In the genomic region with DNA sequence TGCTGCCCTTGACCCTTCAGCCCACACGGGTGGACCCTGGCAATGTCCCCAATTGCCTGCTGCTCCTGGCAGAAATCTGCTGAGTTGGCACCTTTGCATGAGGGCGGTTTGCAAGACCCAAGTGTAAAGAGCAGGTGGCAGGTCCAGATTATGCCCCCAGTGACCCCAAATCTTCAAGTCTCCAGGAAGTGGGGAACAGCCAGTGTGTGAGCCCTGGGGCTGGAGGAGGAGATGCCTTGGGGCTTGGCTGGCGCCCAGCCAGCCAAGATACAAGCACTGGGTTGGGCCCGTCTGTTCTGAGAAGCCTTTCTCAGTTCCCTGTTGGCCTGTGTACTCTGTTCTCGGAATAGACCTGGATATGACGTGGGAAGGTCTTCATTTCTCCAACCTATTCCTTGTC, we compare ENCODE assay signal across 15 mouse cellular contexts. TPM values are rescaled to one million over a fixed set of nuclear protein-coding genes. Genes with fewer than 3 reads are reported as not detected.
DNase-seq lines count a peak whose midpoint lies in the region; ATAC-seq and TF ChIP-seq lines count a peak whose summit lies in the region.
"Had no signal": no experiment of that assay in that cellular context is flagged by ENCODE, and none has a peak within 500 bp of the region (broad histone marks: within the 10 kb centered on the region; RNA-seq: fewer than 3 reads in every experiment).

No protein-coding gene starts in this region.

- H3K27me3 ChIP-seq in hindbrain, embryonic 10.5 days (ENCODE audit: insufficient read depth, poor library complexity, severe bottlenecking), result no peaks in the 10 kb centered on the region
- no peaks in the 10 kb centered on the region for H3K27me3 ChIP-seq in hindbrain, embryonic 11.5 days (ENCODE audit: control insufficient read depth, insufficient read depth, low read length)
- no peaks in the 10 kb centered on the region for H3K27me3 ChIP-seq in CH12.LX (replicated peaks)
- no peaks in the 10 kb centered on the region for H3K27me3 ChIP-seq in liver, postnatal 0 days (ENCODE audit: insufficient read depth, low read length)
- no peaks in the 10 kb centered on the region for H3K27me3 ChIP-seq in midbrain, embryonic 11.5 days (ENCODE audit: control insufficient read depth, insufficient read depth, low read length)
- H3K27me3 ChIP-seq: stomach, embryonic 15.5 days had no signal

- no peak for ATAC-seq in hindbrain, embryonic 11.5 days (ENCODE audit: low FRiP score)
- ATAC-seq in liver, postnatal 0 days, result peak; percentile 47; the same call in 1 of the 2 replicates
- no peak for ATAC-seq in erythroid progenitor cell, adult 5-6 weeks (replicated peaks; ENCODE audit: low FRiP score, poor library complexity, severe bottlenecking)
- ATAC-seq in midbrain, embryonic 11.5 days (ENCODE audit: low FRiP score), result no peak
- ATAC-seq: forebrain, embryonic 16.5 days had no signal

- H3K4me2 ChIP-seq in hindbrain, embryonic 11.5 days (replicated peaks; ENCODE audit: low read depth, low read length), result no peak overlapping the region
- H3K4me2 ChIP-seq in CH12.LX (ENCODE audit: insufficient read depth, low read depth, poor library complexity, severe bottlenecking), result no peak overlapping the region
- no peak overlapping the region for H3K4me2 ChIP-seq in liver, postnatal 0 days (ENCODE audit: low read depth, low read length)
- H3K4me2 ChIP-seq in midbrain, embryonic 11.5 days, result no peak overlapping the region
- H3K4me2 ChIP-seq: stomach, embryonic 15.5 days had no signal

- WGBS in hindbrain, embryonic 10.5 days, result 79% methylated on average over 6 of the region's 6 CpGs
- 81% methylated on average over 6 of the region's 6 CpGs for WGBS in hindbrain, embryonic 11.5 days
- WGBS in liver, postnatal 0 days (ENCODE audit: insufficient replicate concordance), result 45% methylated on average over 6 of the region's 6 CpGs
- 85% methylated on average over 6 of the region's 6 CpGs for WGBS in midbrain, embryonic 11.5 days

- TF ChIP-seq RAD21 in CH12.LX (IDR thresholded peaks at IDR 0.05; ENCODE audit: low read depth, low read length), result no peak

- no peak overlapping the region for H3K4me3 ChIP-seq in hindbrain, embryonic 10.5 days
- no peak overlapping the region for H3K4me3 ChIP-seq in hindbrain, embryonic 11.5 days (ENCODE audit: low read depth, low read length)
- no peak overlapping the region for H3K4me3 ChIP-seq in CH12.LX (replicated peaks in 1 of 3; ENCODE audit: low read depth in 2 of 3, low read length in 2 of 3, poor library complexity in 1 of 3)
- H3K4me3 ChIP-seq in liver, postnatal 0 days (ENCODE audit: low read depth, low read length), result no peak overlapping the region
- no peak overlapping the region for H3K4me3 ChIP-seq in midbrain, embryonic 11.5 days (ENCODE audit: low read depth, low read length)
- H3K4me3 ChIP-seq: stomach, embryonic 15.5 days had no signal

- dilution Hi-C loops in CH12.LX (cut with MboI; ENCODE audit: extremely low pct_ligation_motif_present, extremely low pct_unique_long_range_greater_than_20kb, low sequenced_read_pairs), result no loop called here

- H3K4me1 ChIP-seq in hindbrain, embryonic 10.5 days (replicated peaks), result peaks cover 13% of the 10 kb centered on the region; the same call in 1 of the 2 replicates
- H3K4me1 ChIP-seq in hindbrain, embryonic 11.5 days (replicated peaks; ENCODE audit: control insufficient read depth, insufficient read depth, low read length), result no peaks in the 10 kb centered on the region
- H3K4me1 ChIP-seq in CH12.LX (ENCODE audit: control insufficient read depth in 1 of 2, insufficient read depth in 2 of 2), result peaks cover 14 to 37% of the 10 kb centered on the region in 2 experiments
- peaks cover 28% of the 10 kb centered on the region for H3K4me1 ChIP-seq in liver, postnatal 0 days (ENCODE audit: insufficient read depth)
- H3K4me1 ChIP-seq in midbrain, embryonic 11.5 days (ENCODE audit: control insufficient read depth, insufficient read depth, low read length), result no peaks in the 10 kb centered on the region

- no peaks in the 10 kb centered on the region for H3K79me2 ChIP-seq in CH12.LX (replicated peaks; ENCODE audit: control insufficient read depth, extremely low read depth, insufficient read depth, poor library complexity, severe bottlenecking)

- no peak overlapping the region for H3K9ac ChIP-seq in hindbrain, embryonic 11.5 days (ENCODE audit: low read depth, low read length)
- no peak overlapping the region for H3K9ac ChIP-seq in CH12.LX (ENCODE audit: insufficient read depth, low read depth)
- H3K9ac ChIP-seq in liver, postnatal 0 days (replicated peaks), result no peak overlapping the region
- no peak overlapping the region for H3K9ac ChIP-seq in midbrain, embryonic 11.5 days (ENCODE audit: low read length)
- H3K9ac ChIP-seq: stomach, embryonic 15.5 days had no signal

- H3K36me3 ChIP-seq in hindbrain, embryonic 10.5 days, result peaks cover 38% of the 10 kb centered on the region
- H3K36me3 ChIP-seq in hindbrain, embryonic 11.5 days (ENCODE audit: control insufficient read depth, insufficient read depth, low read length), result no peaks in the 10 kb centered on the region; the same call in 1 of the 2 replicates
- peaks cover 15 to 49% of the 10 kb centered on the region in 2 experiments for H3K36me3 ChIP-seq in CH12.LX (replicated peaks in 1 of 2; ENCODE audit: control insufficient read depth in 1 of 2, insufficient read depth in 1 of 2, low read length in 1 of 2)
- peaks cover 22% of the 10 kb centered on the region for H3K36me3 ChIP-seq in liver, postnatal 0 days (replicated peaks; ENCODE audit: insufficient read depth, low read length)
- 0 out of 2 replicates have a peak, but pooled peaks cover 2% of the 10 kb centered on the region for H3K36me3 ChIP-seq in midbrain, embryonic 11.5 days (ENCODE audit: control insufficient read depth, insufficient read depth, low read length)

- peak overlapping the region; percentile 35; the same call in 1 of the 2 replicates for H3K27ac ChIP-seq in hindbrain, embryonic 10.5 days
- H3K27ac ChIP-seq in hindbrain, embryonic 11.5 days (ENCODE audit: low read depth, low read length), result no peak overlapping the region
- no peak overlapping the region for H3K27ac ChIP-seq in CH12.LX (ENCODE audit: insufficient read depth, low read depth)
- peak overlapping the region; percentile 83; the same call in 1 of the 2 replicates for H3K27ac ChIP-seq in liver, postnatal 0 days (ENCODE audit: low read depth)
- H3K27ac ChIP-seq in midbrain, embryonic 11.5 days (ENCODE audit: low read depth, low read length), result no peak overlapping the region
- H3K27ac ChIP-seq: macrophage; stomach, embryonic 15.5 days had no signal

- in situ Hi-C loops in CH12.LX (cut with MboI; ENCODE audit: low pct_ligation_motif_present, low pct_unique_long_range_greater_than_20kb, low sequenced_read_pairs), result no loop called here

- H3K9me3 ChIP-seq in hindbrain, embryonic 10.5 days, result 0 out of 2 replicates have a peak, but pooled peaks cover 3% of the 10 kb centered on the region
- H3K9me3 ChIP-seq in hindbrain, embryonic 11.5 days (ENCODE audit: control insufficient read depth, low read length), result no peaks in the 10 kb centered on the region
- peaks cover 2% of the 10 kb centered on the region for H3K9me3 ChIP-seq in CH12.LX (replicated peaks; ENCODE audit: low read length)
- H3K9me3 ChIP-seq in liver, postnatal 0 days (ENCODE audit: low read length), result no peaks in the 10 kb centered on the region
- no peaks in the 10 kb centered on the region for H3K9me3 ChIP-seq in midbrain, embryonic 11.5 days (ENCODE audit: control insufficient read depth, low read length)
- H3K9me3 ChIP-seq: stomach, embryonic 15.5 days had no signal

- TF ChIP-seq POLR2A in CH12.LX (IDR thresholded peaks at IDR 0.05; ENCODE audit: low read depth, low read length), result no peak

- TF ChIP-seq CTCF in CH12.LX (conservative IDR thresholded peaks at IDR 0.05 in 1 of 2, IDR thresholded peaks at IDR 0.05 in 1 of 2; ENCODE audit: low read depth in 2 of 2, low read length in 2 of 2), result no peak
- TF ChIP-seq CTCF in liver, postnatal 0 days (IDR thresholded peaks at IDR 0.05; ENCODE audit: low read depth), result no peak

- no peak for TF ChIP-seq EP300 in CH12.LX (IDR thresholded peaks at IDR 0.05; ENCODE audit: low read length)
- 0 out of 2 replicates have a peak, but pooled peaks have one; percentile 13 for TF ChIP-seq EP300 in liver, postnatal 0 days (IDR thresholded peaks at IDR 0.05; ENCODE audit: low read depth)

- DNase-seq in hindbrain, embryonic 10.5 days (ENCODE audit: low spot score), result no peak
- no peak for DNase-seq in hindbrain, embryonic 11.5 days (ENCODE audit: low spot score)
- no peak for DNase-seq in CH12.LX (ENCODE audit: extremely low read depth)
- peak; percentile 51 for DNase-seq in ZHBTc4 (ENCODE audit: low read depth, low spot score)
- DNase-seq in liver, postnatal 0 days, result no peak
- DNase-seq in adrenal gland, postnatal 25 days, result no peak
- no peak for DNase-seq in midbrain, embryonic 11.5 days (ENCODE audit: low spot score, missing footprints)
- DNase-seq: cerebellum, adult 2 months; retina, postnatal 1 day had no signal

RNA-seq across cellular contexts. Expression of a gene that starts 12.6 kb away (rescaled TPM):
- polyA plus RNA-seq in hindbrain, embryonic 10.5 days (2016; fragmentation: Nextera tagmentation; extraction: Ambion mirVana), result 10.2 and 11.3 TPM in 2 replicates
- 10.1 and 12.7 TPM in 2 replicates for polyA plus RNA-seq in hindbrain, embryonic 11.5 days (2014; fragmentation: Nextera tagmentation; extraction: Ambion mirVana)
- total RNA-seq in CH12.LX (2012; rRNA removed) (17.8 and 18.6 TPM in 2 replicates), CH12.LX (2014; rRNA removed) (14.6 and 17.4 TPM in 2 replicates)
- polyA plus RNA-seq in CH12.LX (2012; ENCODE audit: insufficient read length, low read depth), result 23.1 and 27.7 TPM in 2 replicates
- polyA plus RNA-seq in liver, postnatal 0 days (2015; fragmentation: Nextera tagmentation; extraction: Ambion mirVana), result 12.4 and 13.1 TPM in 2 replicates
- 5.0 and 24.3 TPM in 2 replicates for total RNA-seq in erythroid progenitor cell, adult 5-6 weeks (2015; ENCODE audit: low replicate concordance)
- 3.5 and 4.0 TPM in 2 replicates for total RNA-seq in erythroid progenitor cell, adult 5-6 weeks (2017; ENCODE audit: low replicate concordance)
- 11.7 and 13.4 TPM in 2 replicates for total RNA-seq in adrenal gland, postnatal 25 days (2021)
- polyA plus RNA-seq in midbrain, embryonic 11.5 days (2014; fragmentation: Nextera tagmentation; extraction: Ambion mirVana), result 8.2 and 10.5 TPM in 2 replicates

RNA-seq across cellular contexts. Expression of a gene that starts 19.4 kb away (rescaled TPM):
- polyA plus RNA-seq in hindbrain, embryonic 10.5 days (2016; fragmentation: Nextera tagmentation; extraction: Ambion mirVana), result 0.50 and 2.4 TPM in 2 replicates
- 0.77 and 1.0 TPM in 2 replicates for polyA plus RNA-seq in hindbrain, embryonic 11.5 days (2014; fragmentation: Nextera tagmentation; extraction: Ambion mirVana)
- total RNA-seq in CH12.LX (2012; rRNA removed) (not detected in 2 replicates), CH12.LX (2014; rRNA removed) (not detected in 2 replicates)
- polyA plus RNA-seq in CH12.LX (2012; ENCODE audit: insufficient read length, low read depth), result not detected in 2 replicates
- polyA plus RNA-seq in liver, postnatal 0 days (2015; fragmentation: Nextera tagmentation; extraction: Ambion mirVana), result not detected in 2 replicates
- total RNA-seq in erythroid progenitor cell, adult 5-6 weeks (2015; ENCODE audit: low replicate concordance), result not detected in 2 replicates
- not detected in 2 replicates for total RNA-seq in erythroid progenitor cell, adult 5-6 weeks (2017; ENCODE audit: low replicate concordance)
- total RNA-seq in adrenal gland, postnatal 25 days (2021), result not detected in 2 replicates
- polyA plus RNA-seq in midbrain, embryonic 11.5 days (2014; fragmentation: Nextera tagmentation; extraction: Ambion mirVana), result not detected in 2 replicates
- total RNA-seq: heart, adult 8-10 months; left cerebral cortex, postnatal 36 days had no signal
- polyA plus RNA-seq: forebrain, embryonic 16.5 days; macrophage had no signal

RNA-seq across cellular contexts. Expression of a gene that starts 37.8 kb away (rescaled TPM):
- polyA plus RNA-seq in hindbrain, embryonic 10.5 days (2016; fragmentation: Nextera tagmentation; extraction: Ambion mirVana), result 84.6 and 92.4 TPM in 2 replicates
- polyA plus RNA-seq in hindbrain, embryonic 11.5 days (2014; fragmentation: Nextera tagmentation; extraction: Ambion mirVana), result 59.9 and 67.6 TPM in 2 replicates
- total RNA-seq in CH12.LX (2012; rRNA removed), result 80.1 and 87.1 TPM in 2 replicates
- total RNA-seq in CH12.LX (2014; rRNA removed), result 69.3 and 76.7 TPM in 2 replicates
- 120 and 138 TPM in 2 replicates for polyA plus RNA-seq in CH12.LX (2012; ENCODE audit: insufficient read length, low read depth)
- 7.6 and 8.3 TPM in 2 replicates for polyA plus RNA-seq in liver, postnatal 0 days (2015; fragmentation: Nextera tagmentation; extraction: Ambion mirVana)
- 7.5 and 13.0 TPM in 2 replicates for total RNA-seq in erythroid progenitor cell, adult 5-6 weeks (2015; ENCODE audit: low replicate concordance)
- total RNA-seq in erythroid progenitor cell, adult 5-6 weeks (2017; ENCODE audit: low replicate concordance), result 13.0 and 14.9 TPM in 2 replicates
- 16.4 and 22.7 TPM in 2 replicates for total RNA-seq in adrenal gland, postnatal 25 days (2021)
- polyA plus RNA-seq in midbrain, embryonic 11.5 days (2014; fragmentation: Nextera tagmentation; extraction: Ambion mirVana), result 62.4 and 62.8 TPM in 2 replicates

RNA-seq across cellular contexts. Expression of a gene that starts 40.8 kb away (rescaled TPM):
- polyA plus RNA-seq in hindbrain, embryonic 10.5 days (2016; fragmentation: Nextera tagmentation; extraction: Ambion mirVana), result 12.9 and 13.4 TPM in 2 replicates
- 7.8 and 9.0 TPM in 2 replicates for polyA plus RNA-seq in hindbrain, embryonic 11.5 days (2014; fragmentation: Nextera tagmentation; extraction: Ambion mirVana)
- 6.1 and 8.0 TPM in 2 replicates for total RNA-seq in CH12.LX (2012; rRNA removed)
- 4.6 and 4.8 TPM in 2 replicates for total RNA-seq in CH12.LX (2014; rRNA removed)
- 4.5 and 6.2 TPM in 2 replicates for polyA plus RNA-seq in CH12.LX (2012; ENCODE audit: insufficient read length, low read depth)
- 12.0 and 12.8 TPM in 2 replicates for polyA plus RNA-seq in liver, postnatal 0 days (2015; fragmentation: Nextera tagmentation; extraction: Ambion mirVana)
- total RNA-seq in erythroid progenitor cell, adult 5-6 weeks (2015; ENCODE audit: low replicate concordance), result 85.5 and 100 TPM in 2 replicates
- 86.8 and 118 TPM in 2 replicates for total RNA-seq in erythroid progenitor cell, adult 5-6 weeks (2017; ENCODE audit: low replicate concordance)
- total RNA-seq in adrenal gland, postnatal 25 days (2021), result 15.0 and 20.3 TPM in 2 replicates
- 7.6 and 7.9 TPM in 2 replicates for polyA plus RNA-seq in midbrain, embryonic 11.5 days (2014; fragmentation: Nextera tagmentation; extraction: Ambion mirVana)

Comparison
In these comparisons a context has a peak if more than half of its experiments do, and no peak if none do; other contexts are left out.
1. H3K27ac ChIP-seq: peak in hindbrain, embryonic 10.5 days (single experiment) and liver, postnatal 0 days (single experiment); none in hindbrain, embryonic 11.5 days (single experiment), CH12.LX (single experiment) and midbrain, embryonic 11.5 days (single experiment).